Mouse (Mus musculus) liver, postnatal 0 days (tissue): ENCODE results near the gene Rprd2. TPM values are rescaled to one million over a fixed set of nuclear protein-coding genes. Genes with fewer than 3 reads are reported as not detected.

Experiments used
- ATAC-seq: fragments of 200-750 bp; cut with Nextera tagmentation; 2 replicates; pipeline ENCODE4 v1.8.0; 2017; ENCODE audit warnings: mild to moderate bottlenecking, moderate library complexity
- DNase-seq: peaks from one replicate; pipeline ENCODE4 v3.0.0-alpha.2; 2016
- H3K27ac ChIP-seq: fragments of 300-500 bp; sonication (generic); 2 replicates; pipeline ENCODE4 v1.5.1; 2014; ENCODE audit warnings: antibody characterized with exemption, moderate library complexity, mild to moderate bottlenecking, low read depth
- H3K27me3 ChIP-seq: fragments of 300-500 bp; sonication (generic); 2 replicates; pipeline ENCODE4 v1.6.1; 2014; ENCODE audit warnings: low read length, control low read depth, mixed read lengths; ENCODE audit not compliant: insufficient read depth
- H3K36me3 ChIP-seq: fragments of 300-500 bp; sonication (generic); replicated peaks from 2 replicates; pipeline ENCODE4 v1.6.1; 2014; ENCODE audit warnings: mild to moderate bottlenecking, control low read depth, low read length, moderate library complexity, mixed read lengths; ENCODE audit not compliant: insufficient read depth
- H3K4me1 ChIP-seq: fragments of 300-500 bp; sonication (generic); 2 replicates; pipeline ENCODE4 v1.6.1; 2014; ENCODE audit warnings: antibody characterized with exemption, mild to moderate bottlenecking, control low read depth; ENCODE audit not compliant: insufficient read depth
- H3K4me2 ChIP-seq: fragments of 300-500 bp; sonication (generic); 2 replicates; pipeline ENCODE4 v1.6.1; 2014; ENCODE audit warnings: low read depth, mild to moderate bottlenecking, low read length, moderate library complexity, mixed read lengths
- H3K4me3 ChIP-seq: fragments of 300-500 bp; sonication (generic); 2 replicates; pipeline ENCODE4 v1.5.1; 2014; ENCODE audit warnings: low read depth, low read length
- H3K9ac ChIP-seq: fragments of 300-500 bp; sonication (generic); replicated peaks from 2 replicates; pipeline ENCODE4 v1.6.1; 2014; ENCODE audit warnings: mild to moderate bottlenecking, moderate library complexity
- H3K9me3 ChIP-seq: fragments of 300-500 bp; sonication (generic); 2 replicates; pipeline ENCODE4 v1.6.1; 2016; ENCODE audit warnings: mild to moderate bottlenecking, control low read depth, low read length, mixed read lengths
- CTCF ChIP-seq: sonication (generic); IDR thresholded peaks from 2 replicates; pipeline ENCODE4 v1.5.1; 2016; ENCODE audit warnings: antibody characterized with exemption, low read depth
- EP300 ChIP-seq: IDR thresholded peaks from 2 replicates; pipeline ENCODE4 v1.6.1; 2016; ENCODE audit warnings: antibody characterized with exemption, low read depth, mild to moderate bottlenecking
- WGBS: fragments of 180-500 bp; shearing (Covaris S2); extraction: QIAGEN DNeasy Blood & Tissue Kit; methylation state at CpG from one replicate; pipeline ENCODE4 v1.1.7; 2014; ENCODE audit not compliant: insufficient replicate concordance; 5-methylcytosine and 5-hydroxymethylcytosine counted together
- polyA plus RNA-seq: library from polyadenylated mRNA; unstranded; fragments of >200 nt; fragmentation: Nextera tagmentation; extraction: Ambion mirVana; gene quantifications from 2 replicates; pipeline ENCODE4 v1.2.1, GENCODE M21; 2015

The Rprd2 gene
- polyA plus RNA-seq, 1 experiment from 2014 or later = 8.2 TPM

DNA sequence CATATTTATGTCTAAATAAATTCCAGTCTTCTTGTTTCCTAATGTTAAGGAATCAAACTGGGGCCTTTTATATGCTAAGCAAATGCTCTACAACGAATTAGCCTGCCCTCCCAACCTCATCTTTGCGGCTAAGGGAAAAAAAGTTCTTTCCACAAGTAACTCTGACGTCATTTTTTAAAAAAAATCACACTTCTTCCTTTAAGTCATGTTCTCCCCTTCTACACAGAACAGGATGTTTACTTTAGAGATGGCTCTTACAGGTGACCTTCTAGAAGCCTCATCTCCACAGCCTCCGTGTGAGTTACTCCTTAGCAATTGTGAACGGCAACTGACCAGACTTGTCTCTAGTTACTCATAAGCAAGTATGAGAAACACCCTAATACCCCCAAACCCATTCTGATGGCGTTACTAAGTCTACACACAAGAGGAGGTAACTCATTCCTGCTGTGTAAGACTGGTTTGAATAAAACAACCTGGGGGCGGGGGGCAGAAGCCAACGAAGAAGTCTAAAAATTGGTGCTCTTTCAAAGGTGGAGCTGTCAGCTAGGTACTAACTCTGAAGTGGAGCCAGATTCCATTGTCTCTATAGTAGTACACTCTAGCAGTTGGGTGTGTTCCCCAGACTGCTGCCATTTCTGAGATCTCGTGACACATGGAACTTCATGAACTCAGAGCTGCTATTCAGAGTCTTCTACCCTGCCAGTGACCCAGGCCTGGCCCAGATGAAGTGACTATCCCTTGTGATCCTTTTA lies 60.0 kb downstream of the Rprd2 start:
- no peak overlapping the region for H3K27ac ChIP-seq
- WGBS = 49% methylated on average over 9 of the region's 9 CpGs
- no peak overlapping the region for H3K4me2 ChIP-seq
- H3K36me3 ChIP-seq = peaks cover 2% of the 10 kb centered on the region
- H3K9ac ChIP-seq = no peak overlapping the region
- H3K4me1 ChIP-seq = peaks cover 4% of the 10 kb centered on the region; the same call in 1 of the 2 replicates
- ATAC-seq (no peak), DNase-seq (no peak)
- H3K4me3 ChIP-seq = no peak overlapping the region
- TF ChIP-seq CTCF (no peak), EP300 (no peak)
- H3K9me3 ChIP-seq = no peaks in the 10 kb centered on the region
- H3K27me3 ChIP-seq = no peaks in the 10 kb centered on the region

DNA sequence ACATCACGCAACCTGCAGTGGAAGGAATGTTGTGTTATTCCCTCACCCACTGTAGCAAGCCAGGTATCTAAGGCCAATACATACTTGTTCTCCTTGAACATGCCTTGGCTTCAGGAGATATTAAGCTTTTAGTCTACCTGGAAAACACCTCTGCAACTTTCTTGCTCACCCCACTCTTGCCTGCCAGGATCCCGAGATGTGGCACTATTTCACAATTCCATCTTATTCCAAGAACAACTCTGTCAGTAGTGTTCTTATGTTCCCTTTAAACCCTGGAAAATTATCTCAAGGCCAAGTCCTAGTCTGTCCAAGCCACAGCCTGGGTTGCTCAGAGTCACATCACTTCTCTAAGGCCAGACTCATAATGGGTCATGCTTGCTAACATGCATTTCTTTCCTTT lies 61.9 kb downstream of the Rprd2 start:
- no peak overlapping the region for H3K4me3 ChIP-seq
- no peak overlapping the region for H3K27ac ChIP-seq
- ATAC-seq (no peak), DNase-seq (no peak)
- WGBS = 76% methylated on average over 2 of the region's 2 CpGs
- no peaks in the 10 kb centered on the region for H3K9me3 ChIP-seq
- TF ChIP-seq EP300 (no peak), CTCF (no peak)
- peaks cover 7% of the 10 kb centered on the region for H3K36me3 ChIP-seq
- no peaks in the 10 kb centered on the region for H3K27me3 ChIP-seq
- no peak overlapping the region for H3K9ac ChIP-seq
- no peak overlapping the region for H3K4me2 ChIP-seq
- peaks cover 7% of the 10 kb centered on the region; the same call in 1 of the 2 replicates for H3K4me1 ChIP-seq

DNA sequence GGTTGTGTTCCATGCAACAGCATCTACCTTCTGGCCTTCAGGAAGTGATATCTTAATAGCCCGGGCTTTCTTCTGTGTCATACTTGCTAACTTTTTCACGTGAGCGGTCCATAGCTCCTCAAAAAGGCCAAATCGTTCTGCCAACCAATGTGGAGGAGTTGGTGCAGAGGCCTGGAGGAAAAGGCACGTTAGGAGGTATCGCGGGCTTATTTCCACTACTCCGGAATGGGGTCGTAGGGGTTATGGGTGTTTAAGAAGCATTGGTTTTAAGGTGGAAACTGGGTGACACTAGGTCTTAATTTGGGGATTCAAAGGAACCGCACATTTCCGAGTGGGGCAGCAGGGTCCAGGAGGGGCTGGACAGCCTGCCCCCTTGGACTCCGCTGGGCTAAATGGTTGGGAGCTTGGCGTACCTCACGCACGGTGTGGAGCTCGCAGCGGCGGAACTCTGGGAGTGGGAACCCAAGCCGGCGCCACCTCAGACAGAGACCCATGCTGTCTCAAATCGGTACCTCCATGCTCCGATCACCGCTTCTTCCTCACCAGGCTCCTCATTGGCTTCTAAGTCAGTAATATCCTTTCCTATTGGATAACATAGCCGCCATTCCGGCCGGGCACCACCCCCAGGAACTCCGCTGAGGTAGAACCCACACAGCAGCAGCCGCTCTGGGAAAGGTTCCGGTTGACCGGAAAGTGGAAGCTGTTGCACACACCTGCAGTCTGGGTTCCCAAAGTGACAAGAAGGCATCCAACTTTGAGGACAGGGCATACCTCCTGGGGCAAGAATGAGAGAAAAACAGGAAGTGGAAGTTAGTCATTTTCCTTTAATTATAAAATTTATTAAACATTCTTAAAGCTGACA lies 64.1 kb downstream of the Rprd2 start:
- Histone ChIP-seq H3K9ac (peak overlapping the region; percentile 77), H3K4me3 (peak overlapping the region; percentile 79), H3K27ac (peak overlapping the region; percentile 75), H3K4me2 (peak overlapping the region; percentile 86), H3K36me3 (peaks cover 26% of the 10 kb centered on the region), H3K4me1 (peaks cover 7% of the 10 kb centered on the region; the same call in 1 of the 2 replicates), H3K27me3 (no peaks in the 10 kb centered on the region), H3K9me3 (no peaks in the 10 kb centered on the region)
- WGBS = under 1% methylated on average over 30 of the region's 30 CpGs
- TF ChIP-seq CTCF (no peak), EP300 (peak; percentile 59)
- ATAC-seq (peak; percentile 100), DNase-seq (peak; percentile 91)

GRCm38 (mm10) chr3:95752935-95753334 lies 65.7 kb downstream of the Rprd2 start:
- Histone ChIP-seq H3K9me3 (no peaks in the 10 kb centered on the region), H3K4me3 (no peak overlapping the region), H3K4me2 (no peak overlapping the region), H3K27me3 (no peaks in the 10 kb centered on the region), H3K4me1 (peaks cover 7% of the 10 kb centered on the region; the same call in 1 of the 2 replicates), H3K27ac (no peak overlapping the region), H3K36me3 (peaks cover 41% of the 10 kb centered on the region), H3K9ac (no peak overlapping the region)
- TF ChIP-seq EP300 = no peak
- no peak for TF ChIP-seq CTCF
- DNase-seq = no peak
- no peak for ATAC-seq
- 77% methylated on average over 3 of the region's 3 CpGs for WGBS

GRCm38 (mm10) chr3:95740406-95740805 lies 78.3 kb downstream of the Rprd2 start:
- ATAC-seq (peak; percentile 73), DNase-seq (peak; percentile 63)
- no peaks in the 10 kb centered on the region for H3K27me3 ChIP-seq
- H3K4me2 ChIP-seq = no peak overlapping the region
- H3K9me3 ChIP-seq = no peaks in the 10 kb centered on the region
- H3K4me1 ChIP-seq = peaks cover 4% of the 10 kb centered on the region; the same call in 1 of the 2 replicates
- no peak overlapping the region for H3K4me3 ChIP-seq
- TF ChIP-seq EP300 = no peak
- TF ChIP-seq CTCF = no peak
- WGBS = 32% methylated on average over 8 of the region's 8 CpGs
- H3K27ac ChIP-seq = peak overlapping the region; percentile 31
- H3K9ac ChIP-seq = no peak overlapping the region
- H3K36me3 ChIP-seq = peaks cover 36% of the 10 kb centered on the region
